Mouse (Mus musculus) B cell, adult 2 months (primary cell): ENCODE data around the gene Fntb.

ENCODE experiments used
- DNase-seq, 2 experiments: peaks; one replicate each; pipeline ENCODE4 v3.0.0; 2022

Fntb gene

GRCm38 (mm10) chr12:76796938-76797539, 31.6 kb downstream of the Fntb start:
- DNase-seq, result no peak

- DNase-seq, result no peak
Measured at GRCm38 (mm10) chr12:76798008-76798720, 32.8 kb downstream of the Fntb start.

DNA sequence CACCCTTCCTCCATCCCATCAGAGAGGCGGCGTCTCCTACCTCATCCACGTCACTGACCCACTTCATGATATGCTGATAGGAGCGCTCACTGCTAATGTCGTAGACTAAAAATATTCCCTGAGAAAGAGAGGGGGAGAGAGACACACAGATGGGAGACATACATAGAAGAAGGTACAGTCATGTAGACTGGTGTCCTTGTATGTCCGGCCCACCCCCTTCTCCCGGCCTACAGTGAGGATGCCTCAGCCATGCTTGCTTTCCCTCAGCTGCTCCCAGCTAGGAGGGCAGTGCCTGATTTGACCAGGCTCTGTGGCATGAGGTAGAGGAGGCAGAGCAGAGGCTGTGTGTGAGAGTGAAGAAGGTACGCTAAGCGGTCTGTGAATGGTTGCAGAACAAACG, 37.6 kb downstream of the Fntb start:
- no peak for DNase-seq

DNA sequence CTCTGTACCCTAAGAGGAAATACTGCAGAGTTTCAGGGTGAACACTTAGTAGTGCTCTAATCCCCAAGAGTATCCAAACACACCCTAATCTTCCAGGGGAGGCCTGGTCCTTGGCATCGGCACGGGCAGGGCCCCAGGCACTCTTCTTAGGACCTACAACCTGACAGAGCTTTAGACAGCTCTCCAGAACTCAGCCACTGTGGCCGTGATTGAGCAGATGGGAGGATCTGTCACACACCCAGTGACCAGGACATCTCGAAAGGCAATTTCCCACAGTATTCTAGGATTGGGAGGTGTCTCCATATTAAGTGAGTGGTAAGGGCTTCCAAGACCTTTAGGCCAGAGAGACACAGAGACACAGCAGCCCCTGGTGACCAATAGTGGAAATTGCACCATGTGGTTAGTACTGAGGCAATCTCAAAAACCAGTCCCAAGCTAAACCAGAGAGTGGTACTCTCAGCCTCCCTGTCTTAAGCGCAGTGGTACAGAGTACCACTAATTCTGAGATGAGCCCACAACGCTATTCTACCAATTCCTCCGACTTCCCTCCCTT, 38.4 kb downstream of the Fntb start:
- peak; percentile 61 for DNase-seq

DNA sequence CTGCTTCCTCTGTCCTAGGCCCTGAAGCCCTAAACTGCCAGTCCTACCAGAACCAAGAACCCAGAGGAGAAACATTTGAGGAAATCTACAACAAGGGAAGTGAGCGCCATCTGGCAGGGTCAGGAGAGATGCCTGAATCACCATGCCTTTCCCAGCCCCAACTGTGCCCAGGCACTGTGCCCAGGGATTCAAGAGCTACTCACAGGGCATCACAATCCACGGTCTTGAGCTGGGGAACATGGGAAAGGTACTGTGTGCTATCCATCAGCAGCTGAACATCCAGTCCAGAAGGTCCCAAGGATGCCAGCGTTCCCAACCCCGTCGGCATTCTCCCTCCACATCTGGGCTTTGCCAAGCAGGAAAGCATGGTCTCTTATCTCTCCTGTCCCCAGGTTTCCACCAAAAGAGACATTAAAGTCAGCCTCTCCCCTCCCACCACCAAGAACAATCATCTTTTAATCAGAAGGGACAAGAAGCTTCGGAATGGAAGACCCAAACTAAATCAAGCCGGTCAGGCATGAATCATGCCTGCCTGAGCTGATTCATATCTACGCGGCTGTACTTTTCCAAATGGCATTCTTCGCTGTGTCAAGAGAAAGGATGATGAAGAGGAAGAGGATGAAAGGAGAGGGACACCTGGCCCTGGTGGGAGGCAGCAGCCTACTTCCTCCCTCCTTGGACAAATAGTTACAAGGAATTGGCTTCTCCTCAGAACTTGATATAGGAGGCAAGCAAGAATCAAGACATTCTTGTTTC, 39.8 kb downstream of the Fntb start:
- DNase-seq, result no peak

- DNase-seq, result no peak
Measured at GRCm38 (mm10) chr12:76807796-76808195, 42.4 kb downstream of the Fntb start.

- DNase-seq, result no peak
Measured at GRCm38 (mm10) chr12:76810491-76810890, 45.1 kb downstream of the Fntb start.

DNA sequence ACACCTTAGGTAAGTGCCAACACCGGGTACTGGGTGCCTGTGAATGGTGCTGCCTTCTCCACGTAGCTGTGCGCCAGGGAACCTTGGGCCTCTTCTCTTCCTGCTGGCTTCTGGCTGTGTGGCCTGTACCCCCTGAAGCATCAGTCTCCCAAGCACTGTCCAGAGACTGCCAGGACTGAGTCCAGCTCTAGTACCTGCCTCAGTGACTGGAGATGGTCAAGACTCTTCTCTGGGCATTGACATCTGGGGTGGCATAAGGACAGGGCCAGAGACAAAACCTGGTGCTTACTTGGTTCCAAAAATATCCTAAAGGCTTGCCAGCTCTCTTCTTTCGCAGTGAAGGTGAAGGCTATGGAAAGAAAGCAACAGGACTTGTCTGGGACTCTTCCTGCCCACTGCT, 45.6 kb downstream of the Fntb start:
- DNase-seq, result no peak

DNA sequence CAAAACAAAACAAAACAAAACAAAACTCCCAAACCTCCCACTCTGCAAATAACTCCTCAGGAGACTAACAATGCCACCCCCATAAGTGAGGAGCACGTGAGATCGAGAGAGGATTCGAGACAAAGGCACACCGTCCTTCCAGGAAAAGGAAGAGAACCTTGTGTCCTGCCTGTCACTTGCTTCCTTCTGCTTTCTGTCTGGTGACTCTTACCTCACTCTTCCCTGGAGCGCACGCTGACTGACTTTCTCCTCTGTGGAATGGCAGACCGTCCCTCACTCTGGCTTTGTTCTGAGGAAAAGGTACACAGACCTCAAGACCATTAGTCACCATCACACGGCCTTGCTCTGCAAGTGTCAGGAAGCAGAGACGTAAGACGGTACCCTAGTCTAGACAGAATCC, 48.2 kb downstream of the Fntb start:
- no peak for DNase-seq

DNA sequence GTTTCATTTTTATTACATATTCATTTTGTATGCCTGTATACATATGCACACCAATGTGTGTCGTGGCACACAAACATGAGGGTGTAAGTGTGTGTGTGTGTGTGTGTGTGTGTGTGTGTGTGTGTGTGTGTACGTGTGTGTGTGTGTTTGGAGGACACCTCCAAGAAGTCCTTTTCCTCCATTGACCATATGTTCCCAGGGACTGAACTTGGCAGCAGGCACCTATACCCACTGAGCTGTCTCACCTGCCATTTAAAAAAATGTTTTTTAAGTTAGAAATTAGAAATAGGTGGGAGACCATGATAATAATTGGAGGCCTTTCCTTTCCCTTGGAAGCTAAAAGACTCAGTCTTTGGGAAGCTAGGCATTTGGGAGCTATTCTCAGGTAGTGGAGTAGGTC, 48.7 kb downstream of the Fntb start:
- no peak for DNase-seq

DNA sequence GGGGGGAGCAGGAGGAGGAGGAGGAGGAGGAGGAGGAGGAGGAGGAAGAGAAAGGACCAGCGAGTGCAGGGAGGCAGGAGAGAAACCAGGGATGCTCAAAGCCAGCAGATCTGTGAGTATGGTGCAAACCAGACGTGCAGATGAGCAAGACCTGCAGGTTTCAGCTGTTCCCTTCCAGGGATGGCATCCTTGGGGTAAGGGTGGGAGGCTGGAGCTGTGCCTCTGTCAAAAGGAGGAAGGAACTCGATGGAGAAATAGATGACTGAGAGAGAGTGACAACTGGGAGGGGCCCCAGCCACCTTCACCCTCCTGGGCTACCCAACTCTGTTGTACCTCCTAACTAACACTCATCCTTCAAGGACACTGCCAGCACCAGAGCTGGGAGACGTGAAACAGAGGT, 51.3 kb downstream of the Fntb start:
- no peak for DNase-seq

DNA sequence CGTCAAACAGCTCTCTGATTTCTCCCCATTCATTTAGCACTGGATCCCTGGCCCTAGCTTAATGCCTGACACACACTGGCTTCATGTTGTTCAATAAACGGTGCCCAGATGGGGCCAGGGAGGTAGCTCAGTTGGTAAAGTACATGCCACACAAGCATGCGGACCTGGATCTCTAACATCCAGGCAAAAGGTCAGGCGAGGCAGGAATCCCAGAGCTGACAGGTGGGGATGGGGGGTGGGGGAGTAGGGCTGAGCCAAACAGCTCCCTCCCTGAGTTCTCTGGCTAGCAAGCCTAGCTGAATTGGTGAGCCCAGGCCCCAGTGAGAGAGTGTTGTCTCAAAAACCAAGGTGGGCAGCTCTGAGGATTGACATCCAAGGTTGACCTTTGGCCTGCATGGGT, 51.8 kb downstream of the Fntb start:
- no peak for DNase-seq

- no peak for DNase-seq
Measured at GRCm38 (mm10) chr12:76818120-76818519, 52.7 kb downstream of the Fntb start.

- DNase-seq, result no peak
Measured at GRCm38 (mm10) chr12:76818908-76819307, 53.5 kb downstream of the Fntb start.

DNA sequence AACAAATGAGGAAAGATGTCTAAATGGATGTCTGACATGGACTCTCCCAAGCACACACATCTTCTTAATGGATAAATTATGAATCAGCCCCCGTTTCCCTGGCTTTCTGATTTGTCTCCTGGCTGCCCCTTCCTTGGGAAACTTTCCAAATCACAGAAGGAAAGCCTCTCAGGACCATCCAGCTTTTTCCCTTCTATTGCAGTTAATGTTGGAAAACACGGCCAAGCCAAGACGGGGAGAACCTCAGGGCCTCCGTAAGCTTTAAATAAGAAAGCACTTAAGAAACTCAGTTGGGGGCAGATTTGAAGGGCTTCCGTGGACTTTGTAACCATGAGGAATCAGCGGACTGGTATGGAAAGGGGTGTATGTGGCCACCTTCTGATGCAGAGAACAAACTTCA, 54.4 kb downstream of the Fntb start:
- DNase-seq, result no peak

DNA sequence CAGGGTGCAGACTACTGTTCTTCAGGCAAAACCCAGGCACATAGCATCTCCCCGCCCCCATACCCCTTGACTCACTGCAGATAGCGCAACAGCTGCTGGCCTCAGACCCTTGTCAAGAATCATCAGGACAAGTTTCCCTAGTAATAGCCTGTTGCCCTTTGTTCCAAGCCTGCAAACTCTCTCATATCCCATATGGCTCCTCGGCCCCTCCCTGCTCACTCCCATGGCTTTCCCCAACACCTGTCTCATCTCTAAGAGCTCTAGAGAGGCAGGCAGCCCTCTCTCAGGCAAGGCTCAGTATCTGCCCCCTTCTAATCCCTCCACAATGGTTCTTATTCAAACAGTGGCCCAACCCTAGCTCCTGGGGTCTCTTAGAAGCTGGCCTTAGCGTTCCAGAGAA, 55.2 kb downstream of the Fntb start:
- no peak for DNase-seq

GRCm38 (mm10) chr12:76822002-76822650, 56.7 kb downstream of the Fntb start:
- DNase-seq, result peak; percentile 28 to 30

DNA sequence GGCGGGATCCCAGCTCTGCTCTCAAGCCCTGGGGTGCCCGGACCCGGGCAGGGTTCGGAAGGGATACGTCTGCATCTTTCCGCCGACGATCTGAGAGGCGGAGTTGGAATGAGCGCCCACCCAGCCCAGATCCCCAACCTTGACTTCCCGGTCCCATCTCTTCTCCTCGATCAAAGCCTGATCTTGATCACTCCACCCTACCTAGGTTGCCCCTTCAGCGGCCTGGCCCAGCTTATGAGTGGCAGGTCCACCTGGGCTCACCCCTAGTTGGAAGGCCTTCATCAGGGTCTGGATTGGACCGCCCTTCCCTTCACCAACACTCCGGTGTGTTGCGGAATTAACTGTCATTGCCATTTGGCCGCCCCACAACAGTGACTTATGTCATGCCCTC, 57.3 kb downstream of the Fntb start, which contains the start of gene Rab15:
Gene Rab15 (minus strand): TSS at position 258 of the 391 bp plus-strand sequence.
- DNase-seq, result peak in 1 of 2 experiments; percentile 4

- no peak for DNase-seq
Measured at GRCm38 (mm10) chr12:76825283-76825682, 59.9 kb downstream of the Fntb start.

DNA sequence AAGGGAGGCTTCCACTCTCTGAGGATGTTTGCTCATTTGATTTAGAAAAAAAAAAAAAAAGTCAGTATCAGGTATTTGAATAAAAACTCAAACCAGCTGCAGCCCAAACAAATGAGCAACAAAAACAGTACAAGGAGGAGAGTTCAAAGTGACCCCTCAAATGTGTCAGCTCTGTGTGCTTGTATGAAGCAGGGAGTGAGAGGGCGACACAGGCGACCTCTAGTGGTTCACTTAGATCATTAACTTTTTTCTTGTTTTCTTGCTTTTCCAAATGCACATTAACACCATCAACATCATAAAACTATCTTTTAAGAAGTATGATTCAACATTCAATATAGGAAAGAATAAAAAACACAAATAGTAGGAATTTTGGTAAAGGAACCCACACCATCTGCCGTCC, 67.3 kb downstream of the Fntb start:
- DNase-seq, result peak; percentile 31 to 35

DNA sequence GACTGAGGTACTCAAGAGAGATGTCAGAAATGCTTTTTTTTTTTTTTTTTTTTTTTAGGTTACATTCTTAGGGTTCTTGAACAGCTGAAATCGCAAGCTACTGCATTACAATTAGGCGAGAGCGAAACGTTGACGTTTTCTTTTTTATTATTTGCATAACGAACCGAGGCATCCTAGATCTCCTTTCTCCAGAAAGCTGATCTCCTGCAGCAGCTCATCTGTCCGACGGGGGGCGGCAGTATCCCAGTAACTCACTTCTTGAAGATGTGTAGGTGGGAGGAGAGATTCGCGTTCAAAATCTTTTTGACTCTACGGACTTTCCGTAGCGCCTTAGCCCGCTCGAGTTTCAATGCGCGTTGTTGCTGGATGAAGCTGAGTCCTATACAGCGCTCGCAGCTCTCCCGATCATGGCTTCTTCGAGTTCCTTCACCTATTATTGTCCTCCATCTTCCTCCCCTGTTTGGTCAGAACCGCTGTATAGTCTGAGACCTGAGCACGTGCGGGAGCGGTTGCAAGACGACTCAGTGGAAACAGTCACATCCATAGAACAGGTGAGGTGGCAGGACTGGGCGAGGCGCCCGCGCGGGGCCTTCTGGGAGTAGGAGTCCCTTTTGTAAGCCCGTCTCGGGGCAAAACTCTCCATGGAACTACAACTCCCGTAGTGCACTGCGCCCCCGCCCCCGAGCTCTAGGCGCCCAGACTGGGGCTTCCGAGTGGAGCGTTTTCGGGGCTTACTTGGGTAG, 71.9 kb downstream of the Fntb start:
- peak; percentile 96 to 97 for DNase-seq

GRCm38 (mm10) chr12:76837844-76838650, 72.7 kb downstream of the Fntb start:
- DNase-seq, result no peak
